Mouse (Mus musculus) midbrain, embryonic 14.5 days (tissue): ENCODE results near the gene Apol7b. TPM values are rescaled to one million over a fixed set of nuclear protein-coding genes. Genes with fewer than 3 reads are reported as not detected.
"Not testable (repeated sequence)": the region's sequence is repeated elsewhere in the genome, so short reads cannot be mapped to it uniquely, and the experiment has no call there.

ENCODE experiments used
- ATAC-seq: fragments of 200-750 bp; cut with Nextera tagmentation; 2 replicates; pipeline ENCODE4 v1.8.0; 2017; ENCODE audit warnings: moderate number of reproducible peaks, moderate library complexity; ENCODE audit not compliant: low FRiP score, low TSS enrichment
- DNase-seq: peaks from one replicate; pipeline ENCODE4 v3.0.0-alpha.2; 2015
- H3K27ac ChIP-seq: fragments of 300-500 bp; sonication (generic); replicated peaks from 2 replicates; pipeline ENCODE4 v1.5.1; 2014; ENCODE audit warnings: mild to moderate bottlenecking, low read depth, low read length, moderate library complexity
- H3K27me3 ChIP-seq: fragments of 300-500 bp; sonication (generic); 2 replicates; pipeline ENCODE4 v1.6.1; 2014; ENCODE audit warnings: low read length, control low read depth, mixed read lengths; ENCODE audit not compliant: control insufficient read depth, insufficient read depth
- H3K36me3 ChIP-seq: fragments of 300-500 bp; sonication (generic); 2 replicates; pipeline ENCODE4 v1.6.1; 2014; ENCODE audit warnings: low read length, control low read depth; ENCODE audit not compliant: control insufficient read depth, insufficient read depth
- H3K4me1 ChIP-seq: fragments of 300-500 bp; sonication (generic); 2 replicates; pipeline ENCODE4 v1.6.1; 2014; ENCODE audit warnings: mild to moderate bottlenecking, antibody characterized with exemption, low read length, control low read depth; ENCODE audit not compliant: control insufficient read depth, insufficient read depth
- H3K4me2 ChIP-seq: fragments of 300-500 bp; sonication (generic); 2 replicates; pipeline ENCODE4 v1.6.1; 2014; ENCODE audit warnings: mild to moderate bottlenecking, low read length, moderate library complexity
- H3K4me3 ChIP-seq: fragments of 300-500 bp; sonication (generic); replicated peaks from 2 replicates; pipeline ENCODE4 v1.5.1; 2014; ENCODE audit warnings: low read depth, low read length
- H3K9ac ChIP-seq: fragments of 300-500 bp; sonication (generic); replicated peaks from 2 replicates; pipeline ENCODE4 v1.6.1; 2014; ENCODE audit warnings: mild to moderate bottlenecking, low read length, moderate library complexity
- H3K9me3 ChIP-seq: fragments of 300-500 bp; sonication (generic); 2 replicates; pipeline ENCODE4 v1.6.1; 2016; ENCODE audit warnings: low read length, control low read depth, mixed read lengths; ENCODE audit not compliant: control insufficient read depth
- WGBS: fragments of 180-500 bp; shearing (Covaris S2); extraction: QIAGEN DNeasy Blood & Tissue Kit; methylation state at CpG from one replicate; pipeline ENCODE4 v1.1.7; 2014; 5-methylcytosine and 5-hydroxymethylcytosine counted together
- polyA plus RNA-seq: library from polyadenylated mRNA; unstranded; fragments of >200 nt; fragmentation: Nextera tagmentation; extraction: Ambion mirVana; gene quantifications from 2 replicates; pipeline ENCODE4 v1.2.1, GENCODE M21; 2014

Apol7b gene
- polyA plus RNA-seq, 1 experiment from 2014 or later: not detected

DNA sequence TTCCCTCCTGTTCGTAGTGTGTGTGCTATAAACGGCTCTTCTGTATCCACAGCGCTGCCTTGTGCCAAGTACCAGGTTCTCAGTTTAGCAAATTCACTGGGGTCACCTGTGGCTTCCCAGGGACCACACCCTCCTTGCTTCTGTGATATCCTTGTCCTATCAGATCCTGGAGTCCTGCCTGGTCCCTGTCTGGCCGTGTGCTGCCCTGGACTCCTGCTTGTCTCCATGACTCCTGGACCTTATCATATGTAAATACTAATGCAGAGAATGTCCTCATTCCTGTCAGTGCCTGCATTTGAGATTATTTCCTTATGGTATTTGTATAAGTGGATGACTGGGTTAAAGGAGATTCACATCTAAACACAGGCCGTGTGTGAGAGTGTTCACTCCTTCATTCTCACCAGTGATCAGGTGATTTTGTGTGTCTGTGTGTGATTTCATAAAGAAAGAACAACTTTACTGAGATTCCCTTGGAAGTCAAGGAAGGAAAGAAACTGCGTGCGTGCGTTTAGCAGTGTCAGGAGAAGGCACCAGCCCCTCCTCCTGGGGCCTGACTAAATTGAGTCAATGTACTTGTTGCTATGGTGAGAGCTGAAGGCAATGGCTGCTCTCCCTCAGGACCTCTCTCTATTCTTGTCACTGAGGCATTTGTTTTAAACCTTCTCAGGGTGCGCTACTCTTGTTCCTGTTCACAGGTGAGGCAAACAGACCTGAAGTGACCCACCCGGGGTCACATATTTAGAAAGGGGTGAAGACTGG lies 18.4 kb downstream of the Apol7b start:
- 59% methylated on average over 8 of the region's 10 CpGs for whole genome bisulfite sequencing
- H3K9me3 ChIP-seq, ATAC-seq, H3K27me3 ChIP-seq, H3K4me2 ChIP-seq, DNase-seq, H3K27ac ChIP-seq, H3K4me3 ChIP-seq, H3K36me3 ChIP-seq, H3K9ac ChIP-seq, H3K4me1 ChIP-seq: not testable (repeated sequence)

- not testable (repeated sequence) for H3K27ac ChIP-seq, DNase-seq, H3K4me2 ChIP-seq, H3K4me3 ChIP-seq, H3K36me3 ChIP-seq, H3K9me3 ChIP-seq, ATAC-seq, H3K4me1 ChIP-seq, H3K27me3 ChIP-seq, H3K9ac ChIP-seq
- 89% methylated on average over 3 of the region's 7 CpGs for WGBS
These were observed 24.4 kb downstream of the Apol7b start for GRCm38 (mm10) chr15:77422925-77423324.

- H3K9ac ChIP-seq, H3K27me3 ChIP-seq, H3K4me1 ChIP-seq, ATAC-seq, H3K36me3 ChIP-seq, DNase-seq, H3K4me3 ChIP-seq, H3K4me2 ChIP-seq, H3K9me3 ChIP-seq, H3K27ac ChIP-seq: not testable (repeated sequence)
- WGBS: no CpG with 5 or more reads among the region's 3 CpGs
These were observed 27.6 kb downstream of the Apol7b start for GRCm38 (mm10) chr15:77419657-77420056.

- not testable (repeated sequence) for H3K4me3 ChIP-seq, H3K27ac ChIP-seq, H3K4me1 ChIP-seq, H3K9me3 ChIP-seq, H3K4me2 ChIP-seq, DNase-seq, H3K36me3 ChIP-seq, ATAC-seq, H3K9ac ChIP-seq, H3K27me3 ChIP-seq
- WGBS: 32% methylated on average over 2 of the region's 10 CpGs
These were observed 30.5 kb downstream of the Apol7b start for GRCm38 (mm10) chr15:77416655-77417333.

- not testable (repeated sequence) for H3K4me1 ChIP-seq, H3K9ac ChIP-seq, H3K4me2 ChIP-seq, H3K36me3 ChIP-seq, ATAC-seq, H3K9me3 ChIP-seq, DNase-seq, H3K27me3 ChIP-seq, H3K4me3 ChIP-seq, H3K27ac ChIP-seq
- WGBS: 77% methylated on average over 2 of the region's 2 CpGs
These were observed 31.6 kb downstream of the Apol7b start for GRCm38 (mm10) chr15:77415653-77416052.

- not testable (repeated sequence) for H3K4me3 ChIP-seq, H3K27me3 ChIP-seq, H3K27ac ChIP-seq, ATAC-seq, H3K36me3 ChIP-seq, H3K9me3 ChIP-seq, DNase-seq, H3K4me1 ChIP-seq, H3K4me2 ChIP-seq, H3K9ac ChIP-seq
- 29% methylated on average over 4 of the region's 4 CpGs for WGBS
These were observed 34.6 kb downstream of the Apol7b start for GRCm38 (mm10) chr15:77412695-77413094.

DNA sequence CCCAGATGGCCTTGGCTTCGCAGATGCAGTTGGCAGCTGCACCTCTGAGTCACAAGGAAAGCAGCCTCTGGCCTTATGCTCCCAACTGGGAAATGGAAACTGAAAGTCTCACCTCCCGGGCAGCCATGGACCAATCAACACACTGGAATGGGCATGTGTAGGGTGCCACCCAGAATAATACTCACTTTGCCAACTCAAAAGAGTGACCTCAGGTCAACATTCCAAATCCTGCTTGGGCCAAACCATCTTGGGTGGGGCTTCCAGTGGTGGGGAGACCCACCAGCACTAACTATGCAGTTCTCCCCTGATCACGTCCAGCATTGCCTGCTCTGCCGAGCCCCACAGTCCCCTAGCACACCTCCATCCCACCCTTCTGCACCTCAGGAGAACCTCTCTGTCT lies 36.3 kb downstream of the Apol7b start, which contains the start of gene Apol9a:
Apol9a (minus strand) TSS at position 101 of the 400 bp plus-strand sequence.
- H3K27me3 ChIP-seq, H3K4me3 ChIP-seq, H3K4me1 ChIP-seq, H3K9ac ChIP-seq, H3K9me3 ChIP-seq, H3K4me2 ChIP-seq, H3K27ac ChIP-seq, DNase-seq, ATAC-seq, H3K36me3 ChIP-seq: not testable (repeated sequence)
- 100% methylated on average over 1 of the region's 4 CpGs for WGBS

DNA sequence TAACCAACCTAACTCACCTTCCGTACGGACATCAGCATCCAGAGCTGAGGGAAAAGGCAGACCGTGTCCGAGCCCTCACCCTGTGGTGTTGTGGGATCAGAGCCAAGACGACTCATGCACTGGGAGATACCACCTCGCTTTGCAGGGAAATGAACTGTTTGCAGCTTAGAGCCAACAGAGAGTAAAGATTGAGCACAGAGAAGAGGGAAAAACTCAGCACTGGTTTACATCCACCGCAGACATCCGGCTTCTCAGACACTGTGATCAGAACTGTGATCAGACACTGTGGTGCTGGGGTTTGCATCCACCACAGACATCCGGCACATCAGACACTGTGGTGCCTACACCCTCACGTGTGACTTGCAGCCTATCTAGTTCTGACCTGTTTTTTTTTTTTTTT lies 40.9 kb downstream of the Apol7b start:
- ATAC-seq, H3K4me2 ChIP-seq, H3K36me3 ChIP-seq, H3K9me3 ChIP-seq, H3K4me1 ChIP-seq, H3K27ac ChIP-seq, DNase-seq, H3K4me3 ChIP-seq, H3K9ac ChIP-seq, H3K27me3 ChIP-seq: not testable (repeated sequence)
- WGBS: 80% methylated on average over 10 of the region's 10 CpGs

GRCm38 (mm10) chr15:77399027-77399426 lies 48.3 kb downstream of the Apol7b start, which contains the start of gene Apol7a:
Gene Apol7a, minus strand, starts transcription at chr15:77399110.
- H3K27me3 ChIP-seq, H3K4me2 ChIP-seq, H3K9ac ChIP-seq, ATAC-seq, H3K27ac ChIP-seq, H3K4me3 ChIP-seq, H3K9me3 ChIP-seq, H3K4me1 ChIP-seq, H3K36me3 ChIP-seq: not testable (repeated sequence)
- DNase-seq: peak; percentile 9
- WGBS: 54% methylated on average over 9 of the region's 9 CpGs
